Mouse (Mus musculus) erythroblast, embryonic 14.5 days (primary cell): ENCODE measurements around the gene Rd3.

Experiments
- GATA1 ChIP-seq: IDR thresholded peaks from 2 replicates; pipeline ENCODE4 v1.6.1; 2012; ENCODE audit warnings: low read length, inconsistent platforms, mixed read lengths
- TAL1 ChIP-seq: IDR thresholded peaks from 3 replicates; pipeline ENCODE4 v1.6.1; 2012; ENCODE audit warnings: low read length, inconsistent platforms, mixed read lengths

DNA sequence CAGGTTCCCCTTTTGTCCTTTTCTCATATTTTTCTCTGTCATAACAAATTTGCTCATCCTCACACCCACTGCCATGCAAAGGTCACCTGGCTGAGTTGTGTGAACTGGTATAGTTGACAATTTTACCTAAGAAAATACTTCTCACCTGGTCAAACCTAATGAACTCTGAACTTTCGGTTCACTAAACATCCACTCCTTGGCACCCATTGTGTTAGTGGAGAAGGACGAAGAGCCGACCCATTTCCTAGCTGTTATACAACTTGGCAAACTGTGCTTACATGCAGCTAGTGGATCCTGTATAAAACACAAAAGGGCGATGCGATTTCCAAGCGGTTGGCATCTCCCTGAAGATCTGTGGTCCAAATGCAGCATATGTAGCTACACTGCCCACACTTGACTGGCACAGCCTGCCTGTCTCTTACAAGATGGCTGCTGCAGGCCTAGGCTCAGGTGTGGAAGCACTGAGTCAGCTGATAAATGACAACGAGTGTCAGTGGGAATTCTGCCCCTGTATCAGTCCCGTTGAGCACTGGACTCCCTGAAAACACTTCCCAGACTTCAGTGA, 19.5 kb downstream of the Rd3 start:
- TF ChIP-seq GATA1 (no peak), TAL1 (no peak)
